Mouse (Mus musculus): ENCODE results near the gene Zmat5. TPM values are rescaled to one million over a fixed set of nuclear protein-coding genes. Genes with fewer than 3 reads are reported as not detected.
"Not testable (repeated sequence)": the region's sequence is repeated elsewhere in the genome, so short reads cannot be mapped to it uniquely, and the experiment has no call there.

The Zmat5 gene
- polyA plus RNA-seq, 1 experiment from 2014 or later = 57.0 TPM

DNA sequence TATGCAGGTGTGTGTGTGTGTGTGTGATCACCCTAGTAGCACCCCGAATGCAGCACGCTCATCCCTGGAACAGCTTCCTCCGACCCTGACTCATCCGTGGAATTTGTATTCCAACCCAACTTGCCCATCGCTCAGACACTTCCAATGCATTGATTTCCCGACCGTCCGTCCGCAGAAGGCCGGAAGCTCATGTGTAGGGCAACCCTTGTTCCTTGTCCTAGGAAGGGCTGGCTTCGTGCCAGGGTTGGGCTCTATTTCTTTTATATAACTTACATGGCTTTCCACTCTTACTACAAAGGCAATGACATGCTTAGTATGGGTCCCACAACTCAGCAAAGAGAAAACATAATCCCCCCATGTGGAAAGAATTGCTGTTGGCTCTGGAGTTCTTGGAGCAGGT lies 12.3 kb upstream of the Zmat5 start:
- 71% methylated on average over 11 of the region's 11 CpGs for WGBS
- no peak overlapping the region for H3K4me2 ChIP-seq
- no peaks in the 10 kb centered on the region for H3K27me3 ChIP-seq (replicated peaks)
- no peaks in the 10 kb centered on the region for H3K4me1 ChIP-seq
- H3K36me3 ChIP-seq (replicated peaks) = no peaks in the 10 kb centered on the region
- H3K27ac ChIP-seq = no peak overlapping the region
- no peaks in the 10 kb centered on the region for H3K9me3 ChIP-seq
- H3K4me3 ChIP-seq = no peak overlapping the region
- no peak for ATAC-seq (replicated peaks)
- no peak overlapping the region for H3K9ac ChIP-seq

DNA sequence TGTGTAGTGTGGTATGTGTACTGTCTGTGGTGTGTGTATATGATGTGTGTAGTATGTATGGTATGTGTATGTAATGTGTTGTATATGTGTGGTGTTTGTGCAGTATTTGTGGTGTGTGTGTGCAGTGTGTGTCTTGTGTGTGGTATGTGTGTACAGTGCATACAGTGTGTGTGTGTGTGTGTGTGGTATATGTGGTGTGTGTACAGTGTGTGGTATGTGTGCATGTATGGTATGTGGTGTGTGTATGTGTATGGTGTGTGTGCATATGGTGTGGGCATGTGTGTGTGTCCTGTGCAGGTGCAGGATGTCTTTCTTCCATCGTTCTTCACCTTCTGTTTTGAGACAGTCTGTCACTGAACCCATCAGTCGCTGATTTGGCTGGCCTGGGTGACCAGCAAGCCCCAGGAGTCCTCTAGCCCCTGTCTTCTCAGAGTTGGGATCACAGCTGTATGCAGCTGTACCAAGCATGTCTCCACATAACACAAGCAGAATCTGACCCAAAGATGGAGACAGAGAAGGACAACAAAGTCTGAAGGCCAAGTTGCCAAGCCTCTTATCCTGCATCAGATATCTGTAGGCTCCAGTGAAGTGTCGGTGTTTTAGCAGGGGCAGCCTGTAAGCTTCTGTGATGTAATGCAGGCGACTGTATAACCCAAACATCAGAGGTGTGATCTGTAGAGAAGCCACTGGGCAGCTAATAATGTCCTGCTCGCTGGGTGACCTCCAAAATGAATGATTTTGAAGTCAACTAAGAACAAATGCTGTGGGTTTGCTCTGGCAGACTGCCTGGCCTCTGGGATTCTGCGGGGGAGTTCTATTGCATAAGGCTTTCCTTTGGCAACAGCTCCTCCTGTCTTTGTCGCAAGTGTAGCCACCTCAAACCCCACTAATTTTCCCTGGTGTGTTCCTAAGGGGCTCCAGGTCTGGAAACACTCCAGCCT lies 7.2 kb upstream of the Zmat5 start:
- ATAC-seq (replicated peaks) = no peak
- Histone ChIP-seq H3K9me3 (no peaks in the 10 kb centered on the region), H3K4me3 (no peak overlapping the region), H3K27ac (no peak overlapping the region), H3K36me3 (replicated peaks) (peaks cover 12% of the 10 kb centered on the region), H3K27me3 (replicated peaks) (no peaks in the 10 kb centered on the region), H3K4me1 (no peaks in the 10 kb centered on the region), H3K4me2 (no peak overlapping the region), H3K9ac (no peak overlapping the region)
- WGBS = 62% methylated on average over 7 of the region's 7 CpGs

DNA sequence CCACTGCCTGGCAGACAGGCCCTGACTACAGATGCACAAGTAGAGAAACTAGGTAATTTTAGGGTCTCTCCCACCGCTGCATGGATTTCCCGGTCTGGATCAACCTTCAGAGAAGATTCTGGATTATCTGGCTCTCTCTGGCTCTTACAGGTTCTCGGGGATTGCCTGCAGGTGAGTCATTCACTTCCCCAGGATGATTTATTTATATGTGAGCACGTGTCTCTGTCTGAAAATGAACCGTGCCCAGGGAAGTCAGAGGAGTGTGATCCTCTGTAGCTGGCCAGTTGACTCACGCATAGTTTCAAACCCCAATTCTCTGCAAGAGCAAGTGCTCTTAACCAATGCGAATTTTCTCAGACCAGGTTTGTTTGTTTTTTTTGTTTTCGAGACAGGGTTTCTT lies 3.8 kb upstream of the Zmat5 start:
- H3K4me2 ChIP-seq = no peak overlapping the region
- ATAC-seq (replicated peaks) = no peak
- no peaks in the 10 kb centered on the region for H3K27me3 ChIP-seq (replicated peaks)
- H3K4me1 ChIP-seq = peaks cover 17% of the 10 kb centered on the region
- no peak overlapping the region for H3K9ac ChIP-seq
- H3K4me3 ChIP-seq = no peak overlapping the region
- H3K27ac ChIP-seq = no peak overlapping the region
- H3K9me3 ChIP-seq = no peaks in the 10 kb centered on the region
- H3K36me3 ChIP-seq (replicated peaks) = peaks cover 12% of the 10 kb centered on the region
- 88% methylated on average over 8 of the region's 8 CpGs for WGBS

DNA sequence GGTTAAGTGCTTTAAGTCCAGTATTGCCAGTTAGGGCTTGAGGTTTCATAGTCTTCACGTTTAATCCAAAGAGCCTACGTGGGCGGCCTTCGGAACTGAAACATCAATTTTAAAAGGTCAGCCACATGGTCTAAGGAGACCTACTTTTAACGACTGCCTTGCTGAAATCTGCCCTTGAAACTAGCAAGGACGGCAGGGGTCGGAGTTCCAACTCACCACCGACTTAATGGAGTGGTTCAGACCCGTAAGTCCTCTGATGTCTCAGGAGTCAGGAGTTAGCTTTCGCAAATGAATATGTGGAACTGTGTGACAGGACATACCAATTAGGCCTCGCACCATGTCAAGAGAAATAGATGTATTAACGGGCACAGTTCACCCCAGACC lies 798 bp upstream of the Zmat5 start:
- Histone ChIP-seq H3K9me3 (no peaks in the 10 kb centered on the region), H3K4me3 (peak overlapping the region; percentile 98), H3K36me3 (replicated peaks) (peaks cover 12% of the 10 kb centered on the region), H3K4me1 (peaks cover 17% of the 10 kb centered on the region), H3K4me2 (peak overlapping the region; percentile 96), H3K27me3 (replicated peaks) (no peaks in the 10 kb centered on the region), H3K9ac (peak overlapping the region; percentile 93), H3K27ac (peak overlapping the region; percentile 80)
- ATAC-seq (replicated peaks) = no peak
- 5% methylated on average over 12 of the region's 12 CpGs for WGBS

DNA sequence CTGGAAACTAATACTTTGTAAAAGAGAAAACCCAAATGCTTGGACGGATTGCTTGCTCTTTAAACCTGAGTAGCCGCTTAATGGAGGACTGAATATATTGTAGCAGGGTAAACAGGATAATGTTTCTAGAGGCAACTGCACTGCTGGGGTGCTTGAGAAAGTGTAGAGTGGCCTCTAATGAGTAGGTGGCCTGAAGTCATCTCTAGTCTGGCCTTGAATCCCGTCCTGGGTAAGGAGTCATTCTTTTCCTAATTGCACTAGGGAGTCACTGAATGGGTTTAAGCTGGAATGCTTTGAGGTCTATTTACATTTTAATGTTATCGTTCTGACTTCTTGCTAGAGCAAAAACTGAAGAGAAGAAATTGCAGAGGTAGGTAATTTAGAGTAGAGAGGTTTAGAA lies 700 bp downstream of the Zmat5 start:
- 7% methylated on average over 4 of the region's 4 CpGs for WGBS
- no peaks in the 10 kb centered on the region for H3K27me3 ChIP-seq (replicated peaks)
- H3K4me3 ChIP-seq = peak overlapping the region; percentile 98
- peaks cover 17% of the 10 kb centered on the region for H3K4me1 ChIP-seq
- no peak for ATAC-seq (replicated peaks)
- H3K9me3 ChIP-seq = no peaks in the 10 kb centered on the region
- no peak overlapping the region for H3K27ac ChIP-seq
- H3K36me3 ChIP-seq (replicated peaks) = peaks cover 12% of the 10 kb centered on the region
- H3K9ac ChIP-seq = peak overlapping the region; percentile 68
- peak overlapping the region; percentile 96 for H3K4me2 ChIP-seq

DNA sequence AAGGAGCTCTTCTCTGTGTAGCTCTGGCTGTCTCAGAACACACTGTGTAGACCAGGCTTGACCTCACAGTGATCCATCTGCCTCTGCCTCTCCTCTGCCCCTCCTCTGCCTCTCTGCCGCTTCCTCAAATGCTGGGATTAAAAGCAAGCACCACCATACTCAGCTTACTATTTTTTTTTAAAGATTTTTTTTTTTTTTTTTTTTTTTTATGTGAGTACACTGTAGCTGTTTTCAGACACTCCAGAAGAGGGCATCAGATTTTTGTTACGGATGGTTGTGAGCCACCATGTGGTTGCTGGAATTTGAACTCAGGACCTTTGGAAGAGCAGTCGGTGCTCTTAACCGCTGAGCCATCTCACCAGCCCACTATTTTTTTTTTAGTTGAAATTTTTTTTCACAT lies 5.7 kb downstream of the Zmat5 start:
- H3K27me3 ChIP-seq (replicated peaks); ATAC-seq (replicated peaks); H3K4me3 ChIP-seq; H3K4me1 ChIP-seq; H3K4me2 ChIP-seq; H3K36me3 ChIP-seq (replicated peaks); H3K27ac ChIP-seq; H3K9ac ChIP-seq; H3K9me3 ChIP-seq: not testable (repeated sequence)
- WGBS = 89% methylated on average over 4 of the region's 4 CpGs

DNA sequence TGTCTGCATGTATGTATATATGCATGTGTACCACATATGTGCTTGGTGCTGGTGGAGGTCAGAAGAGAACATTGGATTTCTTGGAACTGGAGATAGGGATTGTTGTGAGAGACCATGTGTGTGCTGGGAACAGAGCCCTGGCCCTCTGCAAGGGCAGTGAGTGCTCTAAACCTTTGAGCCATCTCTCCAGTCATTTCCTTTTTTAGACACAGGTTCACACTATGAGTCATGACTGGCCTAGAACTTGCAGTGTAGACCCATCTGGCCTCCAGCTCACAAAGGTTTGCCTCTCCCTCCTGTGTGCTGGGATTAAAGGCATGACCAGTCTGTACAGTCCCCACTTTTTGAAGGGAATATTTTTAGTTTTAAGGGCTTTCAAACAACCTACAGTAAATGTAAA lies 8.3 kb downstream of the Zmat5 start:
- Histone ChIP-seq H3K36me3 (replicated peaks) (no peaks in the 10 kb centered on the region), H3K9ac (no peak overlapping the region), H3K27me3 (replicated peaks) (no peaks in the 10 kb centered on the region), H3K9me3 (no peaks in the 10 kb centered on the region), H3K4me1 (no peaks in the 10 kb centered on the region), H3K4me2 (no peak overlapping the region), H3K27ac (no peak overlapping the region), H3K4me3 (no peak overlapping the region)
- no peak for ATAC-seq (replicated peaks)

DNA sequence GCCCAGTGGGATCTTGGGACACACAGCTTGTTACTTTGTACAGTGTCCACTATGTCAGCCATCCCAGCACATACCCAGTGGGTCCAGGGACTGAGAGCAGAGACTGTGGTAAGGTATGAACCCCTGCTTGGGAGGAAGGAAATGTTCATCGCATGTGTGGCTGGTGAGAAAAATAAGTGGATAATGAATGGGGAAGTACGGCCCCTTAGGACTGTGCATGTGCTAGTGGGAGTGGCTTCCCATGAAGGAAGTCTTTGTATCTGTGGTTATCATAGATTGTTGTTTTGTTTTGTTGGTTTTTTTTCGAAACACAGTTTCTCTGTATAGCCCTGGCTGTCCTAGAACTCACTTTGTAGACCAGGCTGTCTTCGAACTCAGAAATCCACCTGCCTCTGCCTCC lies 10.2 kb downstream of the Zmat5 start:
- no peaks in the 10 kb centered on the region for H3K9me3 ChIP-seq
- H3K4me2 ChIP-seq = no peak overlapping the region
- no peak overlapping the region for H3K27ac ChIP-seq
- no peaks in the 10 kb centered on the region for H3K36me3 ChIP-seq (replicated peaks)
- no peak overlapping the region for H3K4me3 ChIP-seq
- H3K27me3 ChIP-seq (replicated peaks) = no peaks in the 10 kb centered on the region
- H3K9ac ChIP-seq = no peak overlapping the region
- H3K4me1 ChIP-seq = no peaks in the 10 kb centered on the region
- ATAC-seq (replicated peaks) = no peak
- WGBS = 88% methylated on average over 4 of the region's 4 CpGs

DNA sequence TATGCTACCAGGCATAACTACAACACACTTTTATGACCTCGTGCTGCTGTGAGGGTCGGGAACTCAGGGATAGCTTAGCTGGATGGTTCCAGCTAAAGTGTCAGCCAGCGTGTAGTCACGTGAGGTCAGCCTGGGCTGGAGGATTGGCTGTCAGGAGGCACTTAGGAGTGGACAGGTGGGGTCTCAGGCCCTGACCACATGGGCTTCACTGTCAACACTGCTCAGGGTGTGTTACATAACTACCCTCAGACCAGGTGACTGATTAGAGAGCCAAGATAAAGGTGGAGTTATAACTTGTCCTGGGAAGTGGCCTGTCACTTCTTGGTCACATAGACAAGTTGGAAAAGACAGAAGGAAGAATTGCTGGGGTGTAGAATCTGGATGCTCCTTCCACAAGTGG lies 11.1 kb downstream of the Zmat5 start:
- H3K27ac ChIP-seq = no peak overlapping the region
- no peak for ATAC-seq (replicated peaks)
- WGBS = 88% methylated on average over 4 of the region's 4 CpGs

DNA sequence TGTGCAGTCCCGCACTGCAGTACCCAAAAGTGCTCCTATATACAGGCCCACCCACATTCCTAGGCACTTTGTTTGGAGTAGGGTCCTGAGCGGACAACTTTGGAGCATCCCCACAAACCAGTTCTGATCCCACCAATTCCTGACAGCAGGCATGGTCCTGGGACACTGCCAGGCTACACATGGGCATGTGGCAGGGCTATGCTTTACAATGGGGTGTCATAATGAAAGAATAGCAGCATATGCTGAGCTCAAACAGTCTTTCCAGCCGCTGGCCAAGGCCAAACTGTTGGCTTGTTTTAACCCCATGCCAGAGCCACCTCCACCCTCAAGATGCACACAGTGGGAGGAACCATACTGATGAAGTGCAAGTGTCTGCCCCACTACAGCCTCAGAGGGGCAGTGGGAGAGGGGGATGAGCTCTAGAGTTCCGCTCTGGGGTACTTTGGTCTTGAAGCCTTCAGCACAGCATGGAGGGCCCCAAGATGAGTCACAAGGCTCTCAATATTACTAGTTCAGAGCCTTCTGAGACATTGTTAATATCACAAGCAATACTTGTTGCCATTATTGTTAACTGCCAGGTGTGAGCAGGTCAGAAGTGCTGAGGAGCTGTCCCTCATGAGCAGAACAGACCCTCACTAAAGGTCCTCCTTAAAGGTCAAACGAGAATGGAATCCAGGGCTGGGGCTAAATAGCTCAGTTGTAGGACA lies 12.2 kb downstream of the Zmat5 start:
- H3K4me2 ChIP-seq = no peak overlapping the region
- H3K9ac ChIP-seq = no peak overlapping the region
- WGBS = 90% methylated on average over 5 of the region's 5 CpGs
- ATAC-seq (replicated peaks) = no peak
- H3K27me3 ChIP-seq (replicated peaks) = no peaks in the 10 kb centered on the region
- no peak overlapping the region for H3K4me3 ChIP-seq
- no peaks in the 10 kb centered on the region for H3K9me3 ChIP-seq
- no peaks in the 10 kb centered on the region for H3K36me3 ChIP-seq (replicated peaks)
- no peak overlapping the region for H3K27ac ChIP-seq
- H3K4me1 ChIP-seq = peaks cover 5% of the 10 kb centered on the region

More for the DNA sequence above, 11.1 kb downstream of the Zmat5 start:
- Histone ChIP-seq H3K27me3 (replicated peaks) (no peaks in the 10 kb centered on the region), H3K9me3 (no peaks in the 10 kb centered on the region), H3K4me2 (no peak overlapping the region), H3K36me3 (replicated peaks) (no peaks in the 10 kb centered on the region), H3K9ac (no peak overlapping the region), H3K4me1 (no peaks in the 10 kb centered on the region), H3K4me3 (no peak overlapping the region)

DNA sequence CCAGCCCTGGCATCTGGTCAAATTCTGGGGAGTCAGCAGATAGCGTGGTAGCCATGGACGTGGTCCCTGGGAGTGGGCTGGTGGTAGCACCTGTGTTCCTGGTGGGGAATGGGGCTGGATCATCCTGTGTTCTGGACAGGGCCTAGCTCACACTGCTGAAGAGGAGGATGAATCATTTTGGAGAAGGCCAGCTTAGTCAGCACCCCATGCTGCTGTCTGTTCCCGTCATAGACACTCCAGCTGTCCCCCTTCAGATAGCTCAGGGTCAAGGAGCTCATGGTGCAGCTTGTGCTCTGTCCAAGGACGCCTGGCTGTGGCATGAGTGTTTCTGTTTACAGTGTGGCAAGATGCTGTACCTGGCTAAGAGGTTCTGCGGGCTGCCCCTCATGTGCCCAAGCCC lies 14.1 kb downstream of the Zmat5 start:
- Histone ChIP-seq H3K9ac (no peak overlapping the region), H3K4me3 (no peak overlapping the region), H3K9me3 (no peaks in the 10 kb centered on the region), H3K27ac (no peak overlapping the region), H3K4me1 (peaks cover 5% of the 10 kb centered on the region), H3K27me3 (replicated peaks) (no peaks in the 10 kb centered on the region), H3K4me2 (no peak overlapping the region), H3K36me3 (replicated peaks) (no peaks in the 10 kb centered on the region; the same call in 1 of the 2 replicates)
- ATAC-seq (replicated peaks) = no peak
- 85% methylated on average over 5 of the region's 5 CpGs for WGBS

DNA sequence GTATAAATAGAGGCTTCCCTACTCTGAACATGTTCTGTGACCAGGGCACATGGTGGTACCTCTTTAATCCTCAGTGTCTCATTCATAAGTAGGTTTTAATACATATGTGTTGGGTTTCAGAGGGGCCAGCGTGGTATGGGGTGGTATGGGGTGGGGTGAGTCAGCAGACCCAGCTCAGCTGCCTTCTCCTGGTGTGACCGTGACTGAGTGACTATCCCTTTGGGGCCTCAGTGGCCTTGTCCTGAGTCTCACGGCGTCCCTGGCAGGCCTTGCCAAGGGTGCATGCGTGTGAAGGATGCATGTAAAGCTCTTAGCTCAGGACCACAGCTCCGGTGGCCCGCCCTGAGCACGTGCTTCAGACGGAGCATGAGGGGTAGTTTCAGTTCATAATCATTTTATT lies 15.5 kb downstream of the Zmat5 start:
- no peak for ATAC-seq (replicated peaks)
- peaks cover 5% of the 10 kb centered on the region for H3K4me1 ChIP-seq
- H3K4me3 ChIP-seq = no peak overlapping the region
- no peak overlapping the region for H3K9ac ChIP-seq
- H3K36me3 ChIP-seq (replicated peaks) = peaks cover 3% of the 10 kb centered on the region; the same call in 1 of the 2 replicates
- H3K27ac ChIP-seq = no peak overlapping the region
- H3K4me2 ChIP-seq = no peak overlapping the region
- WGBS = 91% methylated on average over 9 of the region's 9 CpGs
- H3K27me3 ChIP-seq (replicated peaks) = no peaks in the 10 kb centered on the region
- no peaks in the 10 kb centered on the region for H3K9me3 ChIP-seq
